Comparison of ENCODE assay signal across 22 mouse cellular contexts in the genomic region with DNA sequence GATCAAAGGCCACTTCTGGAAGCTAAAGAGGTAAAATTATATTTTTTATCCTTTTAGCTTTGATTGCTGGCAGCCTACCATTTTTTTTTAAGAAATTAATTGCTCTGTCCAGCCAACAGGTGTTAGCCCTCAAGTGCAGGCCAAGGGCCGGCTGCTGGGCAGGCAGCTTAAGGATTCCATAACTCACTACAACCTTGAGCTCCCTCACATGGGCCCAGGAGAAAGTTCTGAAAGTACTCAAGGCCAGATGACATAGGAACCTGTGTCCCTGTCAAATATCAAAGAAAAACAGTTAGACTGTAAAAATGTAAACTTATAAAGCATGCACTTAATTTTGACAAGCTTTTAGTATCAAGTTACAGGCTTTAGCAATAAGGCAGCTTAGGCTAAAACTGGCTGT.
DNase-seq lines count a peak whose midpoint lies in the region; ATAC-seq lines count a peak whose summit lies in the region.
"Had no signal": no experiment of that assay in that cellular context is flagged by ENCODE, and none has a peak within 500 bp of the region (broad histone marks: within the 10 kb centered on the region; RNA-seq: fewer than 3 reads in every experiment).

No protein-coding gene starts in this region.

- no peak overlapping the region for H3K4me2 ChIP-seq in kidney, embryonic 14.5 days (replicated peaks; ENCODE audit: low read depth, low read length)
- H3K4me2 ChIP-seq in stomach, embryonic 14.5 days (replicated peaks; ENCODE audit: low read depth, low read length), result no peak overlapping the region
- H3K4me2 ChIP-seq: forebrain, embryonic 13.5 days; heart, embryonic 11.5 days; hindbrain, embryonic 15.5 days; limb, embryonic 13.5 days had no signal

- ATAC-seq in kidney, embryonic 14.5 days (ENCODE audit: low FRiP score, low TSS enrichment), result peak; percentile 83
- peak; percentile 46; the same call in 1 of the 2 replicates for ATAC-seq in stomach, embryonic 14.5 days (ENCODE audit: insufficient number of reproducible peaks, insufficient read depth, low FRiP score, low read depth)
- ATAC-seq: forebrain, embryonic 13.5 days; midbrain, embryonic 16.5 days had no signal

- H3K36me3 ChIP-seq in kidney, embryonic 14.5 days (ENCODE audit: control insufficient read depth, insufficient read depth, low read length), result no peaks in the 10 kb centered on the region
- no peaks in the 10 kb centered on the region for H3K36me3 ChIP-seq in embryonic facial prominence, embryonic 10.5 days (replicated peaks)
- H3K36me3 ChIP-seq in stomach, embryonic 14.5 days (ENCODE audit: control insufficient read depth, insufficient read depth, low read length), result no peaks in the 10 kb centered on the region
- H3K36me3 ChIP-seq: hindbrain, embryonic 15.5 days; limb, embryonic 13.5 days had no signal

- H3K27me3 ChIP-seq in kidney, embryonic 14.5 days (ENCODE audit: control insufficient read depth, insufficient read depth, low read length), result no peaks in the 10 kb centered on the region
- peaks cover 15% of the 10 kb centered on the region; the same call in 1 of the 2 replicates for H3K27me3 ChIP-seq in embryonic facial prominence, embryonic 10.5 days (replicated peaks; ENCODE audit: low read depth, poor library complexity, severe bottlenecking)
- no peaks in the 10 kb centered on the region for H3K27me3 ChIP-seq in stomach, embryonic 14.5 days (ENCODE audit: control insufficient read depth, insufficient read depth, low read length)
- H3K27me3 ChIP-seq: forebrain, embryonic 13.5 days; hindbrain, embryonic 15.5 days; limb, embryonic 13.5 days; megakaryocyte, embryonic 14.5 days had no signal

- 11% methylated on average over 1 of the region's 1 CpGs for WGBS in kidney, embryonic 14.5 days
- whole genome bisulfite sequencing in embryonic facial prominence, embryonic 10.5 days, result 18% methylated on average over 1 of the region's 1 CpGs
- 10% methylated on average over 1 of the region's 1 CpGs for WGBS in stomach, embryonic 14.5 days

- H3K27ac ChIP-seq in kidney, embryonic 14.5 days (ENCODE audit: low read depth, low read length), result no peak overlapping the region
- H3K27ac ChIP-seq in embryonic facial prominence, embryonic 10.5 days (replicated peaks), result no peak overlapping the region
- no peak overlapping the region for H3K27ac ChIP-seq in stomach, embryonic 14.5 days (ENCODE audit: low read length)
- H3K27ac ChIP-seq: forebrain, embryonic 13.5 days; hindbrain, embryonic 15.5 days; layer of hippocampus, adult 2 months; left cerebral cortex, adult 2 months; limb, embryonic 13.5 days; liver, embryonic 14.5 days had no signal

- H3K4me1 ChIP-seq in kidney, embryonic 14.5 days (ENCODE audit: control insufficient read depth, insufficient read depth, low read length), result peaks cover 5% of the 10 kb centered on the region; the same call in 1 of the 2 replicates
- peaks cover 27% of the 10 kb centered on the region for H3K4me1 ChIP-seq in embryonic facial prominence, embryonic 10.5 days
- peaks cover 7% of the 10 kb centered on the region; the same call in 1 of the 2 replicates for H3K4me1 ChIP-seq in stomach, embryonic 14.5 days (ENCODE audit: control insufficient read depth, insufficient read depth, low read length)
- H3K4me1 ChIP-seq: forebrain, embryonic 13.5 days; hindbrain, embryonic 15.5 days; megakaryocyte, embryonic 14.5 days had no signal

- no peaks in the 10 kb centered on the region for H3K9me3 ChIP-seq in kidney, embryonic 14.5 days (ENCODE audit: control insufficient read depth, low read length)
- H3K9me3 ChIP-seq in embryonic facial prominence, embryonic 10.5 days, result no peaks in the 10 kb centered on the region
- H3K9me3 ChIP-seq in stomach, embryonic 14.5 days (ENCODE audit: control insufficient read depth, low read depth, low read length), result no peaks in the 10 kb centered on the region
- H3K9me3 ChIP-seq: forebrain, embryonic 13.5 days; hindbrain, embryonic 15.5 days; limb, embryonic 13.5 days; megakaryocyte, embryonic 14.5 days had no signal

- no peak overlapping the region for H3K4me3 ChIP-seq in kidney, embryonic 14.5 days (ENCODE audit: low read length)
- H3K4me3 ChIP-seq in embryonic facial prominence, embryonic 10.5 days, result no peak overlapping the region
- no peak overlapping the region for H3K4me3 ChIP-seq in stomach, embryonic 14.5 days (ENCODE audit: low read depth, low read length)
- H3K4me3 ChIP-seq: forebrain, embryonic 13.5 days; hindbrain, embryonic 15.5 days; layer of hippocampus, adult 2 months; left cerebral cortex, adult 2 months; limb, embryonic 13.5 days; megakaryocyte, embryonic 14.5 days had no signal

- no peak overlapping the region for H3K9ac ChIP-seq in kidney, embryonic 14.5 days (ENCODE audit: low read depth, low read length)
- no peak overlapping the region for H3K9ac ChIP-seq in stomach, embryonic 14.5 days (replicated peaks; ENCODE audit: low read depth, low read length)
- H3K9ac ChIP-seq: forebrain, embryonic 13.5 days; hindbrain, embryonic 15.5 days; limb, embryonic 13.5 days; liver, embryonic 14.5 days had no signal

- DNase-seq in kidney, adult 8-10 months, result no peak
- DNase-seq in embryonic facial prominence, embryonic 10.5 days (ENCODE audit: low spot score), result peak; percentile 49
- DNase-seq in forelimb bud, embryonic 11.5 days (ENCODE audit: low read depth, low spot score), result peak; percentile 60
- DNase-seq in adipocyte (ENCODE audit: low spot score), result no peak
- no peak for DNase-seq in thymus, postnatal 14 days
- DNase-seq: adrenal gland, adult 2 months; cerebellum, adult 18-20 months; cerebellum, postnatal 36 days; lung, postnatal 10 days; retina, postnatal 1 day; thymus, adult 2 months had no signal

Comparison
In these comparisons a context has a peak if more than half of its experiments do, and no peak if none do; other contexts are left out.
1. DNase-seq: peak in embryonic facial prominence, embryonic 10.5 days (single experiment) and forelimb bud, embryonic 11.5 days (single experiment); none in kidney, adult 8-10 months (0 of 2), adipocyte (single experiment) and thymus, postnatal 14 days (single experiment).